Mouse (Mus musculus) MEL (cell line): ENCODE data around the gene Olfr231.
A peak's percentile ranks its signal among the peaks of the same experiment; 100 is the strongest.

Experiments
- CHD1 ChIP-seq: IDR thresholded peaks from 2 replicates; pipeline ENCODE4 v1.6.1; 2012; ENCODE audit warnings: low read depth, mild to moderate bottlenecking, inconsistent platforms, low read length, improper control_type of control experiment
- CTCF ChIP-seq, 3 experiments: IDR thresholded peaks in 2 of 3; conservative IDR thresholded peaks in 1 of 3; 2 replicates each; pipeline ENCODE4 v1.5.1; 2011 to 2012; ENCODE audit warnings: low read length in 3 of 3, low read depth in 2 of 3, mild to moderate bottlenecking in 2 of 3, improper control_type of control experiment in 1 of 3, inconsistent platforms in 1 of 3, mixed read lengths in 1 of 3, moderate library complexity in 1 of 3; ENCODE audit not compliant: control insufficient read depth in 1 of 3, insufficient read depth in 1 of 3, poor library complexity in 1 of 3, severe bottlenecking in 1 of 3
- EP300 ChIP-seq, 2 experiments: IDR thresholded peaks; 2 replicates each; pipeline ENCODE4 v1.6.1; 2011; ENCODE audit warnings: improper control_type of control experiment in 2 of 2, low read length in 2 of 2, low read depth in 1 of 2, mild to moderate bottlenecking in 1 of 2
- GATA1 ChIP-seq: IDR thresholded peaks from 2 replicates; pipeline ENCODE4 v1.6.1; 2011; ENCODE audit warnings: low read depth, low read length, improper control_type of control experiment
- MAZ ChIP-seq: IDR thresholded peaks from 2 replicates; pipeline ENCODE4 v1.6.1; 2012; ENCODE audit warnings: low read depth, mild to moderate bottlenecking, inconsistent platforms, low read length, improper control_type of control experiment
- POLR2A ChIP-seq, 2 experiments: IDR thresholded peaks; 2 replicates each; pipeline ENCODE4 v1.6.1; 2011 to 2012; ENCODE audit warnings: low read length in 2 of 2, mild to moderate bottlenecking in 2 of 2, control low read depth in 1 of 2, improper control_type of control experiment in 1 of 2, low read depth in 1 of 2, moderate library complexity in 1 of 2; ENCODE audit not compliant: control insufficient read depth in 1 of 2, insufficient read depth in 1 of 2, poor library complexity in 1 of 2
- POLR2AphosphoS2 ChIP-seq: IDR thresholded peaks from 2 replicates; pipeline ENCODE4 v1.6.1; 2011; ENCODE audit warnings: low read length, improper control_type of control experiment
- RCOR1 ChIP-seq: IDR thresholded peaks from 2 replicates; pipeline ENCODE4 v1.6.1; 2012; ENCODE audit warnings: low read depth, mild to moderate bottlenecking, inconsistent platforms, low read length, improper control_type of control experiment
- TAL1 ChIP-seq: IDR thresholded peaks from 2 replicates; pipeline ENCODE4 v1.6.1; 2012; ENCODE audit warnings: mild to moderate bottlenecking, inconsistent platforms, low read length, moderate library complexity, mixed read lengths
- USF1 ChIP-seq: IDR thresholded peaks from 2 replicates; pipeline ENCODE4 v1.6.1; 2014; ENCODE audit warnings: low read depth, mild to moderate bottlenecking, inconsistent platforms, low read length, improper control_type of control experiment, moderate library complexity
- USF2 ChIP-seq, 2 experiments: IDR thresholded peaks; 2 replicates each; pipeline ENCODE4 v1.6.1; 2011 to 2012; ENCODE audit warnings: improper control_type of control experiment in 2 of 2, low read length in 2 of 2, borderline replicate concordance in 1 of 2, inconsistent platforms in 1 of 2, low read depth in 1 of 2, mild to moderate bottlenecking in 1 of 2; ENCODE audit not compliant: insufficient read depth in 1 of 2

DNA sequence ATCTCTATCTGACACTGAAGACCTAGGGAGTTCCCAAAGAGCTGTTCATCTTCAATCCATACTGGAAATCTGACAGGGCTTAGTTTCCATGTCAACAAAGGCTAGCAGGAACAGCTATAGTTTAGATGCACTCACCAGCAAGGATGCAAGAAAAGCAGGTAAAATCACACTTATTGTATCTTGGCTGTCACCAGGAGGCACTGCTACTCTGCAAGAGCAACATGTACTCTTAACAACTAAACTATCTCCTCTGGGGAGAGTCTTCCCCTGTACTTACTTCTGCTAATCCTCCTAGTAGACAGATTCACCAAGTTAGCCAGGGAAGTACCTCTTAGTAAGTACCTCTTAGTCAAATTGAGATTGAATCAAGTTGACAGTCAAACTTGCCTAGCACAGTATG lies 48.1 kb upstream of the Olfr231 start:
- TF ChIP-seq POLR2A (IDR thresholded peaks at IDR 0.05; ENCODE audit: control insufficient read depth in 1 of 2, insufficient read depth in 1 of 2, low read depth in 1 of 2, low read length in 2 of 2, poor library complexity in 1 of 2) = no peak
- TF ChIP-seq USF2 (IDR thresholded peaks at IDR 0.05; ENCODE audit: borderline replicate concordance in 1 of 2, insufficient read depth in 1 of 2, low read depth in 1 of 2, low read length in 2 of 2) = no peak
- TF ChIP-seq RCOR1 = no peak
- TF ChIP-seq MAZ = no peak
- no peak for TF ChIP-seq USF1
- TF ChIP-seq POLR2AphosphoS2 = no peak
- TF ChIP-seq EP300 (IDR thresholded peaks at IDR 0.05; ENCODE audit: low read depth in 1 of 2, low read length in 2 of 2) = no peak
- peak; percentile 42 to 66 (median 64) for TF ChIP-seq CTCF (IDR thresholded peaks at IDR 0.05 in 2 of 3, conservative IDR thresholded peaks at IDR 0.05 in 1 of 3; ENCODE audit: control insufficient read depth in 1 of 3, insufficient read depth in 1 of 3, low read depth in 2 of 3, low read length in 3 of 3, poor library complexity in 1 of 3, severe bottlenecking in 1 of 3)
- no peak for TF ChIP-seq CHD1
- no peak for TF ChIP-seq TAL1
- no peak for TF ChIP-seq GATA1
